Mouse (Mus musculus) testis, adult 2 months (tissue): ENCODE results near the gene Anapc11. TPM values are rescaled to one million over a fixed set of nuclear protein-coding genes. Genes with fewer than 3 reads are reported as not detected.

Experiments used
- H3K27ac ChIP-seq: fragments of 200-500 bp; 2 replicates; pipeline ENCODE4 v1.5.1; 2012; ENCODE audit warnings: low read depth, low read length; ENCODE audit not compliant: control insufficient read depth, insufficient read depth
- H3K27me3 ChIP-seq: fragments of 200-500 bp; 2 replicates; pipeline ENCODE4 v1.6.1; 2012; ENCODE audit warnings: mild to moderate bottlenecking, low read length, moderate library complexity; ENCODE audit not compliant: control insufficient read depth, insufficient read depth
- H3K36me3 ChIP-seq: fragments of 200-500 bp; 2 replicates; pipeline ENCODE4 v1.6.1; 2012; ENCODE audit warnings: mild to moderate bottlenecking, low read length; ENCODE audit not compliant: control insufficient read depth, insufficient read depth
- H3K4me1 ChIP-seq: fragments of 200-500 bp; 2 replicates; pipeline ENCODE4 v1.6.1; 2012; ENCODE audit warnings: low read length; ENCODE audit not compliant: control insufficient read depth, insufficient read depth
- H3K4me3 ChIP-seq: fragments of 200-500 bp; 2 replicates; pipeline ENCODE4 v1.5.1; 2012; ENCODE audit warnings: low read depth, mild to moderate bottlenecking, low read length, moderate library complexity, mixed read lengths; ENCODE audit not compliant: control insufficient read depth
- CTCF ChIP-seq: fragments of 200-500 bp; IDR thresholded peaks from 2 replicates; pipeline ENCODE4 v1.5.1; 2012; ENCODE audit warnings: low read depth, mild to moderate bottlenecking, inconsistent platforms, low read length, moderate library complexity; ENCODE audit not compliant: control insufficient read depth, insufficient read depth, insufficient replicate concordance
- POLR2A ChIP-seq: fragments of 200-500 bp; IDR thresholded peaks from 2 replicates; pipeline ENCODE4 v1.6.1; 2012; ENCODE audit warnings: low read depth, mild to moderate bottlenecking, inconsistent platforms, low read length, moderate library complexity; ENCODE audit not compliant: control insufficient read depth
- polyA plus RNA-seq: library from polyadenylated mRNA; depleted of rRNA; stranded (reverse); fragments of >200 nt; gene quantifications from 2 replicates; pipeline ENCODE4 v1.2.3, GENCODE M21; 2012; rRNA removed

Gene Anapc11
- polyA plus RNA-seq, 1 experiment: 178 TPM

- no peaks in the 10 kb centered on the region for H3K36me3 ChIP-seq
- TF ChIP-seq POLR2A: no peak
- TF ChIP-seq CTCF: no peak
- H3K27me3 ChIP-seq: no peaks in the 10 kb centered on the region; the same call in 1 of the 2 replicates
- no peak overlapping the region for H3K4me3 ChIP-seq
- no peak overlapping the region for H3K27ac ChIP-seq
- H3K4me1 ChIP-seq: peaks cover 13% of the 10 kb centered on the region
Observed at GRCm38 (mm10) chr11:120657301-120657700, 59.1 kb downstream of the Anapc11 start.

Other genes with a start within 250 kb of the Anapc11 start
- 670 and 672 TPM in 2 replicates for gene Actg1, start 249.9 kb upstream of the Anapc11 start, polyA plus RNA-seq
- gene Fscn2, start 236.9 kb upstream of the Anapc11 start, polyA plus RNA-seq: 1.6 and 2.1 TPM in 2 replicates
- 57.8 and 67.1 TPM in 2 replicates for gene Faap100, start 219.7 kb upstream of the Anapc11 start, polyA plus RNA-seq
- gene Nploc4, start 160.7 kb upstream of the Anapc11 start, polyA plus RNA-seq: 75.8 and 79.3 TPM in 2 replicates
- 0.47 and 0.51 TPM in 2 replicates for gene Tspan10, start 155.8 kb upstream of the Anapc11 start, polyA plus RNA-seq
- 1.5 and 1.9 TPM in 2 replicates for gene Pde6g, start 144.9 kb upstream of the Anapc11 start, polyA plus RNA-seq
- gene Oxld1, start 140.4 kb upstream of the Anapc11 start, polyA plus RNA-seq: 6.3 and 7.1 TPM in 2 replicates
- gene Ccdc137, start 140.3 kb upstream of the Anapc11 start, polyA plus RNA-seq: 5.6 and 6.9 TPM in 2 replicates
- 15.8 and 20.5 TPM in 2 replicates for gene Arl16, start 130.8 kb upstream of the Anapc11 start, polyA plus RNA-seq
- gene Mrpl12, start 113.8 kb upstream of the Anapc11 start, polyA plus RNA-seq: 84.6 and 94.8 TPM in 2 replicates
- gene Slc25a10, start 106.6 kb upstream of the Anapc11 start, polyA plus RNA-seq: 68.3 and 75.0 TPM in 2 replicates
- gene Gcgr, start 67.7 kb upstream of the Anapc11 start, polyA plus RNA-seq: 0.07 and 0.18 TPM in 2 replicates
- 196 and 204 TPM in 2 replicates for gene Mcrip1, start 48.7 kb upstream of the Anapc11 start, polyA plus RNA-seq
- gene Ppp1r27, start 47.3 kb upstream of the Anapc11 start, polyA plus RNA-seq: 31.2 and 31.6 TPM in 2 replicates
- gene P4hb, start 25.2 kb upstream of the Anapc11 start, polyA plus RNA-seq: 46.7 and 55.1 TPM in 2 replicates
- 94.7 and 101 TPM in 2 replicates for gene Arhgdia, start 16.8 kb upstream of the Anapc11 start, polyA plus RNA-seq
- gene Alyref, start 56 bp upstream of the Anapc11 start, polyA plus RNA-seq: 22.8 and 23.6 TPM in 2 replicates
- 24.6 and 26.3 TPM in 2 replicates for gene Npb, start 10.1 kb downstream of the Anapc11 start, polyA plus RNA-seq
- gene Pcyt2, start 19.5 kb downstream of the Anapc11 start, polyA plus RNA-seq: 106 and 116 TPM in 2 replicates
- 22.3 and 23.9 TPM in 2 replicates for gene Sirt7, start 26.8 kb downstream of the Anapc11 start, polyA plus RNA-seq
- gene Mafg, start 35.2 kb downstream of the Anapc11 start, polyA plus RNA-seq: 9.5 and 10.4 TPM in 2 replicates
- gene Pycr1, start 45.3 kb downstream of the Anapc11 start, polyA plus RNA-seq: 0.98 and 1.5 TPM in 2 replicates
- 0.61 TPM in 1 of 2 replicates, not detected in the other for gene Myadml2, start 49.7 kb downstream of the Anapc11 start, polyA plus RNA-seq
- 0.35 and 0.36 TPM in 2 replicates for gene Notum, start 62.8 kb downstream of the Anapc11 start, polyA plus RNA-seq
- 234 and 253 TPM in 2 replicates for gene Aspscr1, start 74.6 kb downstream of the Anapc11 start, polyA plus RNA-seq
- gene Cenpx, start 115.3 kb downstream of the Anapc11 start, polyA plus RNA-seq: 54.5 and 59.7 TPM in 2 replicates
- 10.7 and 12.3 TPM in 2 replicates for gene Lrrc45, start 115.5 kb downstream of the Anapc11 start, polyA plus RNA-seq
- 3.1 and 4.1 TPM in 2 replicates for gene Rac3, start 123.0 kb downstream of the Anapc11 start, polyA plus RNA-seq
- 3.7 and 5.5 TPM in 2 replicates for gene Dcxr, start 128.9 kb downstream of the Anapc11 start, polyA plus RNA-seq
- 7.7 and 9.4 TPM in 2 replicates for gene Cbr2, start 133.7 kb downstream of the Anapc11 start, polyA plus RNA-seq
- 7.0 and 8.7 TPM in 2 replicates for gene Hmga1b, start 164.4 kb downstream of the Anapc11 start, polyA plus RNA-seq
- gene Rfng, start 185.8 kb downstream of the Anapc11 start, polyA plus RNA-seq: 11.1 and 11.3 TPM in 2 replicates
- gene Gps1, start 185.9 kb downstream of the Anapc11 start, polyA plus RNA-seq: 233 and 245 TPM in 2 replicates
- 51.1 and 51.7 TPM in 2 replicates for gene Dus1l, start 198.0 kb downstream of the Anapc11 start, polyA plus RNA-seq
- gene Fasn, start 226.1 kb downstream of the Anapc11 start, polyA plus RNA-seq: 71.2 and 72.1 TPM in 2 replicates